Mouse (Mus musculus) left cerebral cortex, adult 9 months (tissue): ENCODE results near the gene Hbq1b.

ENCODE experiments used
- DNase-seq, 2 experiments: peaks; one replicate each; pipeline ENCODE4 v3.0.0; 2022; ENCODE audit warnings: low spot score in 2 of 2

Hbq1b gene

GRCm38 (mm10) chr11:32286695-32287492, at the start of gene Hbq1b:
Hbq1b (plus strand) TSS chr11:32286965.
- DNase-seq: peak; percentile 28 to 87

GRCm38 (mm10) chr11:32237411-32237795, 49.4 kb upstream of the Hbq1b start:
- DNase-seq: no peak

- peak in 1 of 2 experiments; percentile 84 for DNase-seq
These were observed 48.5 kb upstream of the Hbq1b start for GRCm38 (mm10) chr11:32238093-32238860.

- no peak for DNase-seq
These were observed 45.4 kb upstream of the Hbq1b start for GRCm38 (mm10) chr11:32241391-32241790.

- no peak for DNase-seq
These were observed 44.6 kb upstream of the Hbq1b start for GRCm38 (mm10) chr11:32242209-32242608.

- no peak for DNase-seq
These were observed 43.4 kb upstream of the Hbq1b start for GRCm38 (mm10) chr11:32243205-32243955.

GRCm38 (mm10) chr11:32244064-32244463, 42.7 kb upstream of the Hbq1b start:
- DNase-seq: no peak

- no peak for DNase-seq
These were observed 42.1 kb upstream of the Hbq1b start for GRCm38 (mm10) chr11:32244617-32245016.

GRCm38 (mm10) chr11:32245614-32246013, 41.2 kb upstream of the Hbq1b start:
- DNase-seq: no peak

GRCm38 (mm10) chr11:32247068-32247467, 39.7 kb upstream of the Hbq1b start:
- DNase-seq: no peak

GRCm38 (mm10) chr11:32248350-32248749, 38.4 kb upstream of the Hbq1b start:
- DNase-seq: no peak

- DNase-seq: no peak
These were observed 35.6 kb upstream of the Hbq1b start for GRCm38 (mm10) chr11:32250880-32251763.

- DNase-seq: no peak
These were observed 33.6 kb upstream of the Hbq1b start for GRCm38 (mm10) chr11:32253121-32253520.

GRCm38 (mm10) chr11:32256146-32256545, 30.6 kb upstream of the Hbq1b start:
- DNase-seq: no peak

- no peak for DNase-seq
These were observed 30.2 kb upstream of the Hbq1b start for GRCm38 (mm10) chr11:32256566-32256965.

GRCm38 (mm10) chr11:32262674-32263415, 23.9 kb upstream of the Hbq1b start:
- DNase-seq: no peak

- DNase-seq: no peak
These were observed 21.5 kb upstream of the Hbq1b start for GRCm38 (mm10) chr11:32265117-32265738.

- no peak for DNase-seq
These were observed 20.6 kb upstream of the Hbq1b start for GRCm38 (mm10) chr11:32266194-32266593.

GRCm38 (mm10) chr11:32266776-32267175, 20.0 kb upstream of the Hbq1b start:
- no peak for DNase-seq
